Mouse (Mus musculus) liver, postnatal 0 days (tissue): ENCODE data around the gene Atp6v1d. TPM values are rescaled to one million over a fixed set of nuclear protein-coding genes. Genes with fewer than 3 reads are reported as not detected.

ENCODE experiments used
- ATAC-seq: fragments of 200-750 bp; cut with Nextera tagmentation; 2 replicates; pipeline ENCODE4 v1.8.0; 2017; ENCODE audit warnings: mild to moderate bottlenecking, moderate library complexity
- DNase-seq: peaks from one replicate; pipeline ENCODE4 v3.0.0-alpha.2; 2016
- H3K27ac ChIP-seq: fragments of 300-500 bp; sonication (generic); 2 replicates; pipeline ENCODE4 v1.5.1; 2014; ENCODE audit warnings: antibody characterized with exemption, moderate library complexity, mild to moderate bottlenecking, low read depth
- H3K27me3 ChIP-seq: fragments of 300-500 bp; sonication (generic); 2 replicates; pipeline ENCODE4 v1.6.1; 2014; ENCODE audit warnings: low read length, control low read depth, mixed read lengths; ENCODE audit not compliant: insufficient read depth
- H3K36me3 ChIP-seq: fragments of 300-500 bp; sonication (generic); replicated peaks from 2 replicates; pipeline ENCODE4 v1.6.1; 2014; ENCODE audit warnings: mild to moderate bottlenecking, control low read depth, low read length, moderate library complexity, mixed read lengths; ENCODE audit not compliant: insufficient read depth
- H3K4me1 ChIP-seq: fragments of 300-500 bp; sonication (generic); 2 replicates; pipeline ENCODE4 v1.6.1; 2014; ENCODE audit warnings: antibody characterized with exemption, mild to moderate bottlenecking, control low read depth; ENCODE audit not compliant: insufficient read depth
- H3K4me2 ChIP-seq: fragments of 300-500 bp; sonication (generic); 2 replicates; pipeline ENCODE4 v1.6.1; 2014; ENCODE audit warnings: low read depth, mild to moderate bottlenecking, low read length, moderate library complexity, mixed read lengths
- H3K4me3 ChIP-seq: fragments of 300-500 bp; sonication (generic); 2 replicates; pipeline ENCODE4 v1.5.1; 2014; ENCODE audit warnings: low read depth, low read length
- H3K9ac ChIP-seq: fragments of 300-500 bp; sonication (generic); replicated peaks from 2 replicates; pipeline ENCODE4 v1.6.1; 2014; ENCODE audit warnings: mild to moderate bottlenecking, moderate library complexity
- H3K9me3 ChIP-seq: fragments of 300-500 bp; sonication (generic); 2 replicates; pipeline ENCODE4 v1.6.1; 2016; ENCODE audit warnings: mild to moderate bottlenecking, control low read depth, low read length, mixed read lengths
- CTCF ChIP-seq: sonication (generic); IDR thresholded peaks from 2 replicates; pipeline ENCODE4 v1.5.1; 2016; ENCODE audit warnings: antibody characterized with exemption, low read depth
- EP300 ChIP-seq: IDR thresholded peaks from 2 replicates; pipeline ENCODE4 v1.6.1; 2016; ENCODE audit warnings: antibody characterized with exemption, low read depth, mild to moderate bottlenecking
- WGBS: fragments of 180-500 bp; shearing (Covaris S2); extraction: QIAGEN DNeasy Blood & Tissue Kit; methylation state at CpG from one replicate; pipeline ENCODE4 v1.1.7; 2014; ENCODE audit not compliant: insufficient replicate concordance; 5-methylcytosine and 5-hydroxymethylcytosine counted together
- polyA plus RNA-seq: library from polyadenylated mRNA; unstranded; fragments of >200 nt; fragmentation: Nextera tagmentation; extraction: Ambion mirVana; gene quantifications from 2 replicates; pipeline ENCODE4 v1.2.1, GENCODE M21; 2015

Atp6v1d gene
- polyA plus RNA-seq, result 36.1 and 36.3 TPM in 2 replicates

GRCm38 (mm10) chr12:78861496-78862253 is at the start of gene Atp6v1d, which contains the start of gene Eif2s1:
Atp6v1d (minus strand) TSS chr12:78861638.
Eif2s1 (plus strand) TSS chr12:78861819.
- Histone ChIP-seq H3K9me3 (no peaks in the 10 kb centered on the region), H3K27me3 (no peaks in the 10 kb centered on the region), H3K4me2 (peak within 1 kb of the TSS; percentile 89), H3K4me1 (peaks cover 25% of the 10 kb centered on the region), H3K9ac (peak within 1 kb of the TSS; percentile 91), H3K27ac (peak within 1 kb of the TSS; percentile 91), H3K4me3 (peak within 1 kb of the TSS; percentile 95), H3K36me3 (0 out of 2 replicates have a peak, but pooled peaks cover 6% of the 10 kb centered on the region)
- TF ChIP-seq CTCF (peak; percentile 96), EP300 (peak; percentile 74)
- peak; percentile 99 for DNase-seq
- peak; percentile 99 for ATAC-seq
- WGBS, result under 1% methylated on average over 54 of the region's 55 CpGs

DNA sequence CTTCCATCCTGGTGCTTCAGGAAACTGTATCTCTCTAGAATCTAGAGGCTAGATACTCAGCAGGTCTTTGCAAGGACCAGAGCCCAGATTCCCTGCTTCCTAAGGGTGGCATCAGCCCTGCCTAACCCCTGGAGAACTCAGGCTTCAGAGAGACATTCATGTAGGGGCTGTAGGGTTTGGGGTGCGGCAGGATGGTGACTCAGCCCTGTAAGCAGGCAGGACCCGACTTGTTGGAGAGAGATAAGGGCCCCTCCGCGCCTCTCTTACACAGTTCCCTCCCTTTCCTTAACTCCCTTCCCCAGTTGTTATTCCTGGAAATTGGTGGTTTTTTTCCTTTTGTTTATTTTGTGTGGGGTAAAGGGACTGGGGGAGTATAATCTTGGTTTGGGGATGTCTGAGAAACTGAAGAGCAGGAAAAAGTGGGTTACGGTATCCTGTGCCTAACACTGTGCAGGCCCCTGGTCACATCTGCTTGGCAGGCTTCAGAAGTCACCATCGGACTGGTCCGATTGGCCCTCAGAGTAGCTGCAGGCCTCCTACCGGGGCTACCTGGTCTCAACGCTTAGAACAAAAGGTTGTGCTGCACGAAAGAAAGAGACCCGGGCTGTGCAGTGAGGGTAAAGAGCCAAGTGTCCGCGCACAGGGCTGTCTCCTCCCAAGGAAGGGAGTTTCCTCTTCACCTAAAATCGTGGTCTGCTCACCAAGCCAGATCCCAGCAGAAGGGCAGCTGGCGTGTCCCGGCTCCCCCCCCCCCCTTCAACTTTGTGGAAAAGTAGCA is 49.4 kb upstream of the Atp6v1d start:
- Histone ChIP-seq H3K36me3 (no peaks in the 10 kb centered on the region), H3K9ac (peak overlapping the region; percentile 70), H3K4me1 (peaks cover 26% of the 10 kb centered on the region), H3K9me3 (peaks cover 7% of the 10 kb centered on the region), H3K4me2 (peak overlapping the region; percentile 78), H3K27me3 (peaks cover 23% of the 10 kb centered on the region), H3K4me3 (peak overlapping the region; percentile 54), H3K27ac (peak overlapping the region; percentile 91)
- DNase-seq (peak; percentile 71), ATAC-seq (peak; percentile 86)
- WGBS, result 7% methylated on average over 16 of the region's 16 CpGs
- TF ChIP-seq EP300 (peak; percentile 92), CTCF (no peak)

GRCm38 (mm10) chr12:78908081-78908605 is 46.7 kb upstream of the Atp6v1d start:
- H3K9ac ChIP-seq, result no peak overlapping the region
- no peaks in the 10 kb centered on the region for H3K36me3 ChIP-seq
- H3K4me2 ChIP-seq, result no peak overlapping the region
- H3K4me3 ChIP-seq, result no peak overlapping the region
- 73% methylated on average over 6 of the region's 6 CpGs for WGBS
- H3K4me1 ChIP-seq, result peaks cover 23% of the 10 kb centered on the region
- peaks cover 7% of the 10 kb centered on the region for H3K9me3 ChIP-seq
- no peak for ATAC-seq
- H3K27ac ChIP-seq, result no peak overlapping the region; the same call in 1 of the 2 replicates
- no peak for DNase-seq
- peaks cover 23% of the 10 kb centered on the region for H3K27me3 ChIP-seq
- TF ChIP-seq CTCF, result no peak
- TF ChIP-seq EP300, result no peak

DNA sequence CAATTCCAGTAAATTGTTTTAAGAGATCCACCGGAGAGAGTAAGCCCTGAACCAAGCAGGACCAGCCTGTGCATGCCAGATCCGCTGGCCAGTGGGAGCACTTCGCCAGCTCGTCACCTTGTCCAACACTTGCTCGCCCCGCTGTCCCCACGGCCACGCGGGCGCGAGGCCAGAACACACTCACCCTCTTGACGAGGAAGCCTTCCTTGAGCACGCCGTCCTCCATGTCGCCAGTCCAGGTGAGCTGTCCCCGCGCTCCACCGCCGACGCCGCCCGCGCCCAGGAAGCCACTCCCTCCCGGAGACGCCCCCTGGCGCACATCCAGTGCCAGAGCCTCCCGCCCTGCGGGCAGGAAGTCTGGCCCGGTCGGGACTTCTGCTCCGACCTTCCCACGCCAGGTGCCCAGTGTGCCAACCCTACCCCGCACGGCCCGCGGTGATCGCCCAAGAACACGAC is 45.3 kb upstream of the Atp6v1d start, which contains the start of gene Plek2:
TSS of gene Plek2 (minus strand) at position 258 of the 456 bp plus-strand sequence.
- peak within 1 kb of the TSS; percentile 66 for H3K4me3 ChIP-seq
- H3K4me2 ChIP-seq, result peak within 1 kb of the TSS; percentile 78
- peak within 1 kb of the TSS; percentile 65 for H3K9ac ChIP-seq
- TF ChIP-seq CTCF (peak; percentile 76), EP300 (no peak)
- peak within 1 kb of the TSS; percentile 25; the same call in 1 of the 2 replicates for H3K27ac ChIP-seq
- H3K27me3 ChIP-seq, result peaks cover 12% of the 10 kb centered on the region
- peak; percentile 91 for DNase-seq
- H3K9me3 ChIP-seq, result peaks cover 7% of the 10 kb centered on the region
- WGBS, result 4% methylated on average over 35 of the region's 38 CpGs
- peaks cover 18% of the 10 kb centered on the region for H3K4me1 ChIP-seq
- no peaks in the 10 kb centered on the region for H3K36me3 ChIP-seq
- ATAC-seq, result peak; percentile 41

GRCm38 (mm10) chr12:78904499-78904898 is 43.1 kb upstream of the Atp6v1d start:
- H3K4me1 ChIP-seq, result peaks cover 7% of the 10 kb centered on the region; the same call in 1 of the 2 replicates
- peaks cover 2% of the 10 kb centered on the region; the same call in 1 of the 2 replicates for H3K27me3 ChIP-seq
- no peak for DNase-seq
- H3K36me3 ChIP-seq, result peaks cover 6% of the 10 kb centered on the region; the same call in 1 of the 2 replicates
- H3K4me2 ChIP-seq, result peak overlapping the region; percentile 64
- 75% methylated on average over 7 of the region's 7 CpGs for WGBS
- peaks cover 7% of the 10 kb centered on the region for H3K9me3 ChIP-seq
- peak overlapping the region; percentile 66 for H3K4me3 ChIP-seq
- no peak overlapping the region for H3K27ac ChIP-seq
- H3K9ac ChIP-seq, result peak overlapping the region; percentile 58
- TF ChIP-seq CTCF (no peak), EP300 (no peak)
- ATAC-seq, result no peak
